Mouse (Mus musculus) limb, embryonic 11.5 days (tissue): ENCODE data around the gene Mfap3. TPM values are rescaled to one million over a fixed set of nuclear protein-coding genes. Genes with fewer than 3 reads are reported as not detected.
A peak's percentile ranks its signal among the peaks of the same experiment; 100 is the strongest.

Source experiments
- ATAC-seq: fragments of 200-750 bp; cut with Nextera tagmentation; 2 replicates; pipeline ENCODE4 v1.8.0; 2017; ENCODE audit warnings: low read depth; ENCODE audit not compliant: insufficient number of reproducible peaks, low FRiP score, low TSS enrichment
- DNase-seq: peaks from one replicate; pipeline ENCODE4 v3.0.0-alpha.2; 2015; ENCODE audit warnings: low spot score
- H3K27ac ChIP-seq: fragments of 300-500 bp; sonication (generic); replicated peaks from 2 replicates; pipeline ENCODE4 v1.5.1; 2014; ENCODE audit warnings: low read depth, mild to moderate bottlenecking, low read length
- H3K27me3 ChIP-seq: fragments of 300-500 bp; sonication (generic); 2 replicates; pipeline ENCODE4 v1.6.1; 2014; ENCODE audit warnings: mild to moderate bottlenecking, low read length, mixed read lengths; ENCODE audit not compliant: control insufficient read depth, insufficient read depth
- H3K36me3 ChIP-seq: fragments of 300-500 bp; sonication (generic); 2 replicates; pipeline ENCODE4 v1.6.1; 2014; ENCODE audit warnings: mild to moderate bottlenecking, low read length, moderate library complexity, mixed read lengths; ENCODE audit not compliant: control insufficient read depth, insufficient read depth
- H3K4me1 ChIP-seq: fragments of 300-500 bp; sonication (generic); 2 replicates; pipeline ENCODE4 v1.6.1; 2014; ENCODE audit warnings: low read length, mixed read lengths; ENCODE audit not compliant: control insufficient read depth, insufficient read depth
- H3K4me2 ChIP-seq: fragments of 300-500 bp; sonication (generic); 2 replicates; pipeline ENCODE4 v1.6.1; 2014; ENCODE audit warnings: low read depth, mild to moderate bottlenecking, moderate library complexity; ENCODE audit not compliant: severe bottlenecking
- H3K4me3 ChIP-seq: fragments of 300-500 bp; sonication (generic); 2 replicates; pipeline ENCODE4 v1.5.1; 2014; ENCODE audit warnings: low read depth, low read length
- H3K9ac ChIP-seq: fragments of 300-500 bp; sonication (generic); 2 replicates; pipeline ENCODE4 v1.6.1; 2014; ENCODE audit warnings: mild to moderate bottlenecking, low read length
- H3K9me3 ChIP-seq: fragments of 300-500 bp; sonication (generic); 2 replicates; pipeline ENCODE4 v1.6.1; 2016; ENCODE audit warnings: low read length; ENCODE audit not compliant: control insufficient read depth
- WGBS: fragments of 180-500 bp; shearing (Covaris S2); extraction: QIAGEN DNeasy Blood & Tissue Kit; methylation state at CpG from one replicate; pipeline ENCODE4 v1.1.7; 2014; 5-methylcytosine and 5-hydroxymethylcytosine counted together
- polyA plus RNA-seq: library from polyadenylated mRNA; unstranded; fragments of >200 nt; fragmentation: Nextera tagmentation; extraction: Ambion mirVana; gene quantifications from 2 replicates; pipeline ENCODE4 v1.2.1, GENCODE M21; 2014

Gene Mfap3
- polyA plus RNA-seq = 52.6 and 53.4 TPM in 2 replicates

- H3K4me3 ChIP-seq = peak within 1 kb of the TSS; percentile 91
- peaks cover 6% of the 10 kb centered on the region; the same call in 1 of the 2 replicates for H3K4me1 ChIP-seq
- H3K9me3 ChIP-seq = no peaks in the 10 kb centered on the region
- no peaks in the 10 kb centered on the region for H3K27me3 ChIP-seq
- ATAC-seq = peak; percentile 95
- WGBS = under 1% methylated on average over 59 of the region's 59 CpGs
- H3K36me3 ChIP-seq = no peaks in the 10 kb centered on the region
- H3K27ac ChIP-seq = peak within 1 kb of the TSS; percentile 59
- H3K4me2 ChIP-seq = peak within 1 kb of the TSS; percentile 64
- DNase-seq = peak; percentile 98
- peak within 1 kb of the TSS; percentile 79 for H3K9ac ChIP-seq
Observed at GRCm38 (mm10) chr11:57518091-57518750, at the start of gene Mfap3, which contains the start of gene Fam114a2. Gene Mfap3 (plus strand): TSS chr11:57518664. Gene Fam114a2 (minus strand): TSS chr11:57518617.

- ATAC-seq = no peak
- WGBS = 72% methylated on average over 4 of the region's 4 CpGs
Observed at GRCm38 (mm10) chr11:57468706-57469105, 49.8 kb upstream of the Mfap3 start.

GRCm38 (mm10) chr11:57470056-57470455 lies 48.4 kb upstream of the Mfap3 start:
- Histone ChIP-seq H3K36me3 (no peaks in the 10 kb centered on the region), H3K9ac (no peak overlapping the region), H3K4me1 (0 out of 2 replicates have a peak, but pooled peaks cover 3% of the 10 kb centered on the region), H3K9me3 (no peaks in the 10 kb centered on the region), H3K27ac (no peak overlapping the region), H3K4me3 (no peak overlapping the region), H3K4me2 (no peak overlapping the region), H3K27me3 (no peaks in the 10 kb centered on the region)
- DNase-seq = no peak
- WGBS = 49% methylated on average over 6 of the region's 6 CpGs
- ATAC-seq = no peak

More at GRCm38 (mm10) chr11:57468706-57469105, 49.8 kb upstream of the Mfap3 start:
- no peaks in the 10 kb centered on the region for H3K27me3 ChIP-seq
- no peak for DNase-seq
- H3K27ac ChIP-seq = no peak overlapping the region
- no peak overlapping the region for H3K4me2 ChIP-seq
- no peaks in the 10 kb centered on the region for H3K36me3 ChIP-seq
- no peak overlapping the region for H3K9ac ChIP-seq
- H3K4me1 ChIP-seq = no peaks in the 10 kb centered on the region
- H3K9me3 ChIP-seq = no peaks in the 10 kb centered on the region
- H3K4me3 ChIP-seq = no peak overlapping the region

GRCm38 (mm10) chr11:57470979-57471378 lies 47.5 kb upstream of the Mfap3 start:
- Histone ChIP-seq H3K4me3 (no peak overlapping the region), H3K9ac (no peak overlapping the region), H3K9me3 (no peaks in the 10 kb centered on the region), H3K27me3 (no peaks in the 10 kb centered on the region), H3K4me2 (no peak overlapping the region), H3K36me3 (no peaks in the 10 kb centered on the region), H3K4me1 (0 out of 2 replicates have a peak, but pooled peaks cover 3% of the 10 kb centered on the region), H3K27ac (no peak overlapping the region)
- ATAC-seq = no peak
- WGBS = 82% methylated on average over 7 of the region's 7 CpGs
- DNase-seq = no peak

GRCm38 (mm10) chr11:57474296-57474941 lies 44.0 kb upstream of the Mfap3 start:
- DNase-seq (no peak), ATAC-seq (peak; percentile 39; the same call in 1 of the 2 replicates)
- 74% methylated on average over 6 of the region's 6 CpGs for WGBS
- Histone ChIP-seq H3K4me2 (no peak overlapping the region), H3K36me3 (no peaks in the 10 kb centered on the region), H3K4me3 (no peak overlapping the region), H3K27me3 (no peaks in the 10 kb centered on the region), H3K9me3 (no peaks in the 10 kb centered on the region), H3K9ac (no peak overlapping the region), H3K27ac (no peak overlapping the region), H3K4me1 (0 out of 2 replicates have a peak, but pooled peaks cover 3% of the 10 kb centered on the region)

- 0 out of 2 replicates have a peak, but pooled peaks cover 3% of the 10 kb centered on the region for H3K4me1 ChIP-seq
- ATAC-seq (no peak), DNase-seq (peak; percentile 72)
- no peak overlapping the region for H3K4me3 ChIP-seq
- H3K27ac ChIP-seq = no peak overlapping the region
- no peaks in the 10 kb centered on the region for H3K36me3 ChIP-seq
- H3K4me2 ChIP-seq = no peak overlapping the region
- whole genome bisulfite sequencing = 52% methylated on average over 6 of the region's 6 CpGs
- no peaks in the 10 kb centered on the region for H3K27me3 ChIP-seq
- no peak overlapping the region for H3K9ac ChIP-seq
- H3K9me3 ChIP-seq = no peaks in the 10 kb centered on the region
Observed at GRCm38 (mm10) chr11:57475119-57475518, 43.3 kb upstream of the Mfap3 start.

- ATAC-seq (no peak), DNase-seq (no peak)
- Histone ChIP-seq H3K36me3 (peaks cover 4% of the 10 kb centered on the region; the same call in 1 of the 2 replicates), H3K27ac (no peak overlapping the region), H3K4me2 (no peak overlapping the region), H3K9me3 (no peaks in the 10 kb centered on the region), H3K27me3 (no peaks in the 10 kb centered on the region), H3K9ac (no peak overlapping the region), H3K4me3 (no peak overlapping the region), H3K4me1 (0 out of 2 replicates have a peak, but pooled peaks cover 3% of the 10 kb centered on the region)
- 89% methylated on average over 5 of the region's 5 CpGs for WGBS
Observed at GRCm38 (mm10) chr11:57478077-57478476, 40.4 kb upstream of the Mfap3 start.

- 90% methylated on average over 5 of the region's 5 CpGs for WGBS
- H3K4me2 ChIP-seq = no peak overlapping the region
- ATAC-seq (no peak), DNase-seq (no peak)
- no peaks in the 10 kb centered on the region for H3K4me1 ChIP-seq
- H3K9ac ChIP-seq = no peak overlapping the region
- no peaks in the 10 kb centered on the region for H3K27me3 ChIP-seq
- H3K27ac ChIP-seq = no peak overlapping the region
- H3K4me3 ChIP-seq = no peak overlapping the region
- H3K9me3 ChIP-seq = no peaks in the 10 kb centered on the region
- peaks cover 21% of the 10 kb centered on the region; the same call in 1 of the 2 replicates for H3K36me3 ChIP-seq
Observed at GRCm38 (mm10) chr11:57488436-57488835, 30.0 kb upstream of the Mfap3 start.
